Mouse (Mus musculus): ENCODE results near the gene Thbd. TPM values are rescaled to one million over a fixed set of nuclear protein-coding genes. Genes with fewer than 3 reads are reported as not detected.

Thbd gene
- total and polyA plus RNA-seq, 2 experiments from 2014 or later: 14.7 to 26.1 TPM

DNA sequence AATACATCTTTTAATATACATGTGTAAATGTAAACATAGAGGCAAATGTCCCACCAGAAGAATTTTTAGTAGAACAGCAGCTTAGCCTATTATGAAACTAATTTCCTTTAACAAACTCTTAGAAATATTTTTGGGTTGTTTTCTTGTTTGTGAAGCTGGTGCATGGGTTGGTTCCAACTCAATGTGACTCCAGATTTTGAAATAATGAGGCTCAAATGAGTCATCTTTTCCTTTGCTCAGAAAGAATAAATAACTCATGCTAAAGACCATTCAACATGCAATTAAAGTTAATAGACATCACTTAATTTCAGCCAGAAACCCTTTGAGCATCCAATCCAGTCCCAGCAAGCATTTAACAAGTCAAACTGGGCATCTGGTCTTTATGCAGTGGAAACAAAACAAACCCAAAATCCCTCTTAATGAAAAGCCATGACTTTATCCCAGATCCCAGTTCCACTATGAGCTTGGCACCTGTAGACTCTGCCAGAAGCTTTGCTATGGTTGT lies 21.1 kb upstream of the Thbd start:
- Histone ChIP-seq H3K4me2 (ENCODE audit: low read depth, low read length, poor library complexity, severe bottlenecking) (no peak overlapping the region), H3K27me3 (ENCODE audit: insufficient read depth, low read length) (no peaks in the 10 kb centered on the region), H3K27ac (ENCODE audit: low read depth, low read length) (no peak overlapping the region), H3K9me3 (ENCODE audit: low read length) (no peaks in the 10 kb centered on the region), H3K9ac (replicated peaks; ENCODE audit: low read length, poor library complexity, severe bottlenecking) (no peak overlapping the region), H3K4me3 (ENCODE audit: low read depth, low read length) (no peak overlapping the region), H3K4me1 (ENCODE audit: insufficient read depth, low read length) (no peaks in the 10 kb centered on the region), H3K36me3 (ENCODE audit: insufficient read depth, low read length) (no peaks in the 10 kb centered on the region)
- ATAC-seq (ENCODE audit: low FRiP score) (no peak), DNase-seq (ENCODE audit: low spot score) (no peak)
- no peak for TF ChIP-seq CTCF (IDR thresholded peaks at IDR 0.05)

DNA sequence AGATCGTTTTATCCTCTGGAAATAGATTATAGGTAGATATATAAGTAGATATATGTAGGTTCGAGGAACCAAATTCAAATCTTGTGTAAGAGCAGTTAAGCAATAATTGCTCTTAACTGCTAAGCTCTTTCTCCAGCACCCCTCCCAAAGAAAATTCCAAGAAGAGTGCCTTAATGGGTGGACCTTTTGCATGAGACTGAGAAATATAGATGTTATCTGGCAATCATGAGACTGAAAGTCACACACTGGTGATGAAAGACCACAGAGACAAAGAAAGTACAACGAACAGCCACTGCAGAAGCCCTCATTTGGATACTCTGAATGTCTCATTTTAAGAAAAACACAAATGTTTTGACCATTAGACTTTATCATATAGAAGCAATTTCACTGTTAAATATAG lies 20.5 kb upstream of the Thbd start:
- no peak for TF ChIP-seq CTCF (IDR thresholded peaks at IDR 0.05)

DNA sequence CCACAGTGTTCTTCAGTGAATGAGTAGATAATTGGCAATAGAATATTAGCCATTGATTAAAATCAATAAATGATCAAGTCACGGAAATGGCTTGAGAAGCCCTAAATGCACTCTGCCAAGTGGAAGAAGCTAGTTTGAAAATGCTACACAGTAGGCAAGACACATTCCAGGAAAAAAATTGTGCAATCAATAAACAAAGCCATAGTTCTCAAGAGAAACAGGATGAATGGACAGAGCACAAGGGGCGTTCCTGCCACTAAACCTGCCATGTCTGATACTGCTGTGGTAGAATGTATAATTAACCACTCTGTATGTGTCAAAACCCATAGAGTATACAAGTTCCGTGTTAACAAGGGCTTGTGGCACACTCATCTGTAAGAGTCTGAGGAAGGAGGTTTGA lies 19.6 kb upstream of the Thbd start:
- WGBS: 81% methylated on average over 3 of the region's 3 CpGs
- no peaks in the 10 kb centered on the region for H3K4me1 ChIP-seq (ENCODE audit: insufficient read depth, low read length)

More for the DNA sequence above, 20.5 kb upstream of the Thbd start:
- no peaks in the 10 kb centered on the region for H3K27me3 ChIP-seq (ENCODE audit: insufficient read depth, low read length)
- no peak overlapping the region for H3K4me2 ChIP-seq (ENCODE audit: low read depth, low read length, poor library complexity, severe bottlenecking)
- no peak overlapping the region for H3K9ac ChIP-seq (replicated peaks; ENCODE audit: low read length, poor library complexity, severe bottlenecking)
- H3K4me3 ChIP-seq (ENCODE audit: low read depth, low read length): no peak overlapping the region
- no peak overlapping the region for H3K27ac ChIP-seq (ENCODE audit: low read depth, low read length)
- ATAC-seq (ENCODE audit: low FRiP score) (no peak), DNase-seq (ENCODE audit: low spot score) (no peak)
- H3K4me1 ChIP-seq (ENCODE audit: insufficient read depth, low read length): no peaks in the 10 kb centered on the region
- 83% methylated on average over 3 of the region's 3 CpGs for WGBS
- no peaks in the 10 kb centered on the region for H3K36me3 ChIP-seq (ENCODE audit: insufficient read depth, low read length)
- H3K9me3 ChIP-seq (ENCODE audit: low read length): no peaks in the 10 kb centered on the region

DNA sequence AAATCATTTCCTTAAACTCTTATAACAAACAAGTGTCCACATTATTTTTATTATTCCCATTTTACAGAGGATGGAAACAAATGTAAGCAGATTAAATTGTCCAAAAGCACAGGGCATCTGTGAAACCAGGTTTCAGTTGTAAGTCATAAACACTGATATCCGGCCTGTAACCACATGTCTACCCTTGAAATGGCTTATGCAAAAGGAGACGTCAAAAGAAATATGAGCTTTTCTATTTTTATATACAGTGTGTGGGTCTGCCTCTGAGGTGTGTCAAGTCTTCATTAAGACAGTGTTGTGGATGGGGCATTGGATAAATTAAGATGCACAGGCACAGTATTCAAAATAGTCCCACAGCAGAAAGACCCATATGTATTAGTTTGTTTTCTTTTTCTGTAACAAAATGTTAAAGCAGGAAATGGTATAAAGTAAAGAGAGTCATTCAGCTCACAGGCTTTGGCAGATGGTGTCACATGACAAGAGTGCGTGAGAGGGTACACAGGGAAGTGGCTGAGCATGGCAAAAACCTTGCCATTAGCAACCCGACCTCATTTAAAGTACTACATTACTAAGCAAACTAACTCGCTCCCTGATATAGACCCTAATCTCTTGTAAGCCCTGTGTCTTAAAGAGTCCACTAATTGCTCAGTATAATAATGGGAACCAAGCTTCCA lies 17.9 kb upstream of the Thbd start:
- H3K9me3 ChIP-seq (ENCODE audit: low read length): no peaks in the 10 kb centered on the region
- no peaks in the 10 kb centered on the region for H3K36me3 ChIP-seq (ENCODE audit: insufficient read depth, low read length)
- WGBS: 89% methylated on average over 5 of the region's 5 CpGs
- ATAC-seq (ENCODE audit: low FRiP score) (no peak), DNase-seq (ENCODE audit: low spot score) (no peak)
- H3K4me1 ChIP-seq (ENCODE audit: insufficient read depth, low read length): no peaks in the 10 kb centered on the region
- no peak overlapping the region for H3K9ac ChIP-seq (replicated peaks; ENCODE audit: low read length, poor library complexity, severe bottlenecking)
- no peak overlapping the region for H3K27ac ChIP-seq (ENCODE audit: low read depth, low read length)
- no peaks in the 10 kb centered on the region for H3K27me3 ChIP-seq (ENCODE audit: insufficient read depth, low read length)
- TF ChIP-seq CTCF (IDR thresholded peaks at IDR 0.05): no peak
- no peak overlapping the region for H3K4me3 ChIP-seq (ENCODE audit: low read depth, low read length)
- no peak overlapping the region for H3K4me2 ChIP-seq (ENCODE audit: low read depth, low read length, poor library complexity, severe bottlenecking)

More for the DNA sequence above, 19.6 kb upstream of the Thbd start:
- no peak for ATAC-seq (ENCODE audit: low FRiP score)
- no peak for DNase-seq (ENCODE audit: low spot score)
- Histone ChIP-seq H3K4me2 (ENCODE audit: low read depth, low read length, poor library complexity, severe bottlenecking) (no peak overlapping the region), H3K27ac (ENCODE audit: low read depth, low read length) (no peak overlapping the region), H3K9me3 (ENCODE audit: low read length) (no peaks in the 10 kb centered on the region), H3K36me3 (ENCODE audit: insufficient read depth, low read length) (no peaks in the 10 kb centered on the region), H3K4me3 (ENCODE audit: low read depth, low read length) (no peak overlapping the region), H3K9ac (replicated peaks; ENCODE audit: low read length, poor library complexity, severe bottlenecking) (no peak overlapping the region), H3K27me3 (ENCODE audit: insufficient read depth, low read length) (no peaks in the 10 kb centered on the region)
- no peak for TF ChIP-seq CTCF (IDR thresholded peaks at IDR 0.05)

DNA sequence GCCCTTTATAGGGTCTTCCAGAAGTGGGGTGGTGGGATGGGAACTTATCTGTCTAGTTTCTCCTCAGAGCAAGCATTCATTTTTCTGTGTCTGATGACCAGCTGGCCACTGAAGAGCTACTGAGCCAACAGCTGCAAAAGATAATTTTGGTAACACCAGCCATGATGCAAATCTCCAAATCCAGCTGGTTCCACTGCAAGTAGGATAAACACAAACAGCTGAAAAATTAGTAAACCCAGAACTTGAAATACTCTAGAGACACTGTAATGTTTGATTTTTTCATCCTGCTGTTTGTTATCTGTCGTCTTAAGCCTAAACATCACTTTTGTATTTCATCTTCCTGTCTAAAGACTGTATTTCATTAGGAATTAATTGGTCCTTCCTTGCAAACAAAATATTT lies 13.7 kb upstream of the Thbd start:
- no peak overlapping the region for H3K27ac ChIP-seq (ENCODE audit: low read depth, low read length)

DNA sequence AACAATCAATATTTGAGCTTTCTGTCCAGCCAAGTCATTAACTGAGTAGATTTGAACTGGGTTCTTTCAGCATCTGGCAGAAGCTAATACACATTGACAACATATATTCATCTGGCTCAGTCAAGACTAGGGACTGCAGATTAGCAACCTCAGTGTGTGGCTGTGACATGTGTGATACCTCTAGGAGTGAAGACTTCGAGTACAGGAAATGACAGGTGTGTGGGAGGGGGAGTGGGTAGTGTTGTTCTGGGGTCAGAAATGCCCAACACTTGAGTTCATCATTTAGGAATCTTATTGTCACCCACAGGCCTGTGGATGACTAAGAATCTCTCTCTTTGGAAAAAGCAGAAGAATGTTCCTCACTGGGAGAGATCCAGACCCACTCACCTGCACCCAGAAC lies 13.1 kb upstream of the Thbd start:
- H3K4me1 ChIP-seq (ENCODE audit: insufficient read depth, low read length): no peaks in the 10 kb centered on the region
- H3K36me3 ChIP-seq (ENCODE audit: insufficient read depth, low read length): no peaks in the 10 kb centered on the region
- H3K4me2 ChIP-seq (ENCODE audit: low read depth, low read length, poor library complexity, severe bottlenecking): no peak overlapping the region
- H3K27ac ChIP-seq (ENCODE audit: low read depth, low read length): no peak overlapping the region
- no peaks in the 10 kb centered on the region; the same call in 1 of the 2 replicates for H3K27me3 ChIP-seq (ENCODE audit: insufficient read depth, low read length)
- DNase-seq (ENCODE audit: low spot score) (no peak), ATAC-seq (ENCODE audit: low FRiP score) (no peak)
- H3K9me3 ChIP-seq (ENCODE audit: low read length): no peaks in the 10 kb centered on the region
- 69% methylated on average over 1 of the region's 1 CpGs for WGBS
- no peak overlapping the region for H3K9ac ChIP-seq (replicated peaks; ENCODE audit: low read length, poor library complexity, severe bottlenecking)
- TF ChIP-seq CTCF (IDR thresholded peaks at IDR 0.05): no peak
- no peak overlapping the region for H3K4me3 ChIP-seq (ENCODE audit: low read depth, low read length)

More for the DNA sequence above, 13.7 kb upstream of the Thbd start:
- Histone ChIP-seq H3K4me1 (ENCODE audit: insufficient read depth, low read length) (no peaks in the 10 kb centered on the region), H3K9ac (replicated peaks; ENCODE audit: low read length, poor library complexity, severe bottlenecking) (no peak overlapping the region), H3K36me3 (ENCODE audit: insufficient read depth, low read length) (no peaks in the 10 kb centered on the region), H3K9me3 (ENCODE audit: low read length) (no peaks in the 10 kb centered on the region), H3K4me2 (ENCODE audit: low read depth, low read length, poor library complexity, severe bottlenecking) (no peak overlapping the region), H3K27me3 (ENCODE audit: insufficient read depth, low read length) (no peaks in the 10 kb centered on the region; the same call in 1 of the 2 replicates), H3K4me3 (ENCODE audit: low read depth, low read length) (no peak overlapping the region)
- WGBS: 71% methylated on average over 1 of the region's 1 CpGs
- no peak for DNase-seq (ENCODE audit: low spot score)
- no peak for ATAC-seq (ENCODE audit: low FRiP score)
- no peak for TF ChIP-seq CTCF (IDR thresholded peaks at IDR 0.05)
